Mouse (Mus musculus) embryonic facial prominence, embryonic 10.5 days (tissue): ENCODE measurements around the gene Capzb. TPM values are rescaled to one million over a fixed set of nuclear protein-coding genes. Genes with fewer than 3 reads are reported as not detected.

Experiments used
- DNase-seq: peaks from one replicate; pipeline ENCODE4 v3.0.0-alpha.2; 2017; ENCODE audit warnings: low spot score
- H3K27ac ChIP-seq: fragments of 300-500 bp; sonication (generic); replicated peaks from 2 replicates; pipeline ENCODE4 v1.5.1; 2016; ENCODE audit warnings: mild to moderate bottlenecking
- H3K27me3 ChIP-seq: fragments of 300-500 bp; sonication (generic); replicated peaks from 2 replicates; pipeline ENCODE4 v1.6.1; 2016; ENCODE audit warnings: low read depth, mild to moderate bottlenecking; ENCODE audit not compliant: poor library complexity, severe bottlenecking
- H3K36me3 ChIP-seq: fragments of 300-500 bp; sonication (generic); replicated peaks from 2 replicates; pipeline ENCODE4 v1.6.1; 2016; ENCODE audit warnings: mild to moderate bottlenecking, moderate library complexity
- H3K4me1 ChIP-seq: fragments of 300-500 bp; sonication (generic); 2 replicates; pipeline ENCODE4 v1.6.1; 2016
- H3K4me3 ChIP-seq: fragments of 300-500 bp; sonication (generic); 2 replicates; pipeline ENCODE4 v1.5.1; 2016; ENCODE audit warnings: mild to moderate bottlenecking, moderate library complexity
- H3K9me3 ChIP-seq: fragments of 300-500 bp; sonication (generic); 2 replicates; pipeline ENCODE4 v1.6.1; 2016; ENCODE audit warnings: mild to moderate bottlenecking
- WGBS: fragments of 180-500 bp; shearing (Covaris S2); methylation state at CpG from one replicate; pipeline ENCODE4 v1.1.7; 2016; 5-methylcytosine and 5-hydroxymethylcytosine counted together
- polyA plus RNA-seq: library from polyadenylated mRNA; unstranded; fragments of >200 nt; fragmentation: Nextera tagmentation; extraction: Ambion mirVana; gene quantifications from 2 replicates; pipeline ENCODE4 v1.2.1, GENCODE M21; 2016

The Capzb gene
- polyA plus RNA-seq, 1 experiment from 2014 or later: 409 TPM

GRCm38 (mm10) chr4:139289017-139289416 lies 96.3 kb downstream of the Capzb start:
- H3K27ac ChIP-seq: peak overlapping the region; percentile 71
- peaks cover 82% of the 10 kb centered on the region for H3K36me3 ChIP-seq
- DNase-seq: peak; percentile 70

GRCm38 (mm10) chr4:139291099-139291498 lies 98.4 kb downstream of the Capzb start:
- Histone ChIP-seq H3K36me3 (peaks cover 61% of the 10 kb centered on the region), H3K27me3 (no peaks in the 10 kb centered on the region), H3K4me1 (peaks cover 31% of the 10 kb centered on the region), H3K4me3 (no peak overlapping the region), H3K27ac (no peak overlapping the region), H3K9me3 (no peaks in the 10 kb centered on the region)
- 89% methylated on average over 16 of the region's 16 CpGs for WGBS
- DNase-seq: no peak

More at GRCm38 (mm10) chr4:139289017-139289416, 96.3 kb downstream of the Capzb start:
- no peaks in the 10 kb centered on the region for H3K9me3 ChIP-seq
- H3K4me1 ChIP-seq: peaks cover 35% of the 10 kb centered on the region
- WGBS: 59% methylated on average over 10 of the region's 10 CpGs
- H3K4me3 ChIP-seq: no peak overlapping the region
- no peaks in the 10 kb centered on the region for H3K27me3 ChIP-seq

- H3K9me3 ChIP-seq: no peaks in the 10 kb centered on the region
- no peak overlapping the region for H3K27ac ChIP-seq
- WGBS: 95% methylated on average over 5 of the region's 5 CpGs
- no peaks in the 10 kb centered on the region for H3K27me3 ChIP-seq
- H3K36me3 ChIP-seq: peaks cover 52% of the 10 kb centered on the region
- DNase-seq: no peak
- H3K4me1 ChIP-seq: peaks cover 32% of the 10 kb centered on the region
- H3K4me3 ChIP-seq: no peak overlapping the region
These were observed 99.3 kb downstream of the Capzb start for GRCm38 (mm10) chr4:139292038-139292437.

- H3K4me1 ChIP-seq: peaks cover 13% of the 10 kb centered on the region
- no peaks in the 10 kb centered on the region for H3K9me3 ChIP-seq
- H3K4me3 ChIP-seq: no peak overlapping the region
- 92% methylated on average over 4 of the region's 4 CpGs for WGBS
- peaks cover 50% of the 10 kb centered on the region for H3K36me3 ChIP-seq
- no peak overlapping the region for H3K27ac ChIP-seq
- no peak for DNase-seq
- H3K27me3 ChIP-seq: no peaks in the 10 kb centered on the region
These were observed 104.9 kb downstream of the Capzb start for GRCm38 (mm10) chr4:139297566-139297965.

- 88% methylated on average over 12 of the region's 12 CpGs for WGBS
- no peaks in the 10 kb centered on the region for H3K27me3 ChIP-seq
- H3K9me3 ChIP-seq: no peaks in the 10 kb centered on the region
- H3K4me3 ChIP-seq: no peak overlapping the region
- H3K36me3 ChIP-seq: peaks cover 54% of the 10 kb centered on the region
- DNase-seq: no peak
- H3K27ac ChIP-seq: no peak overlapping the region
- H3K4me1 ChIP-seq: peaks cover 13% of the 10 kb centered on the region
These were observed 106.1 kb downstream of the Capzb start for GRCm38 (mm10) chr4:139298671-139299366.

- H3K27ac ChIP-seq: no peak overlapping the region
- H3K9me3 ChIP-seq: no peaks in the 10 kb centered on the region
- no peak overlapping the region for H3K4me3 ChIP-seq
- peaks cover 5% of the 10 kb centered on the region for H3K4me1 ChIP-seq
- H3K36me3 ChIP-seq: peaks cover 78% of the 10 kb centered on the region
- no peaks in the 10 kb centered on the region for H3K27me3 ChIP-seq
- DNase-seq: no peak
- 91% methylated on average over 8 of the region's 8 CpGs for WGBS
These were observed 109.1 kb downstream of the Capzb start for GRCm38 (mm10) chr4:139301780-139302179.

- no peak for DNase-seq
- peaks cover under 1% of the 10 kb centered on the region for H3K4me1 ChIP-seq
- H3K27me3 ChIP-seq: no peaks in the 10 kb centered on the region
- H3K4me3 ChIP-seq: no peak overlapping the region
- no peak overlapping the region for H3K27ac ChIP-seq
- H3K9me3 ChIP-seq: no peaks in the 10 kb centered on the region
- H3K36me3 ChIP-seq: peaks cover 81% of the 10 kb centered on the region
- 65% methylated on average over 5 of the region's 5 CpGs for WGBS
These were observed 109.5 kb downstream of the Capzb start for GRCm38 (mm10) chr4:139302241-139302640.

GRCm38 (mm10) chr4:139305521-139305920 lies 112.8 kb downstream of the Capzb start:
- Histone ChIP-seq H3K4me3 (no peak overlapping the region), H3K36me3 (peaks cover 52% of the 10 kb centered on the region), H3K4me1 (peaks cover 10% of the 10 kb centered on the region), H3K27ac (no peak overlapping the region), H3K9me3 (no peaks in the 10 kb centered on the region), H3K27me3 (peaks cover 10% of the 10 kb centered on the region)
- no peak for DNase-seq
- 94% methylated on average over 3 of the region's 3 CpGs for WGBS

- peaks cover 13% of the 10 kb centered on the region for H3K27me3 ChIP-seq
- no peaks in the 10 kb centered on the region for H3K9me3 ChIP-seq
- H3K4me3 ChIP-seq: no peak overlapping the region
- H3K27ac ChIP-seq: no peak overlapping the region
- peaks cover 24% of the 10 kb centered on the region for H3K4me1 ChIP-seq
- WGBS: 84% methylated on average over 5 of the region's 5 CpGs
- H3K36me3 ChIP-seq: peaks cover 30% of the 10 kb centered on the region
- DNase-seq: no peak
These were observed 115.2 kb downstream of the Capzb start for GRCm38 (mm10) chr4:139307916-139308315.

- H3K27ac ChIP-seq: no peak overlapping the region; the same call in 1 of the 2 replicates
- DNase-seq: no peak
- peaks cover 24% of the 10 kb centered on the region for H3K4me1 ChIP-seq
- H3K36me3 ChIP-seq: peaks cover 37% of the 10 kb centered on the region
- H3K27me3 ChIP-seq: peaks cover 13% of the 10 kb centered on the region
- no peaks in the 10 kb centered on the region for H3K9me3 ChIP-seq
- 21% methylated on average over 6 of the region's 6 CpGs for WGBS
- H3K4me3 ChIP-seq: peak overlapping the region; percentile 89
These were observed 117.0 kb downstream of the Capzb start for GRCm38 (mm10) chr4:139309651-139310050.

GRCm38 (mm10) chr4:139310171-139310898 lies 117.6 kb downstream of the Capzb start, which contains the start of the genes Pqlc2 and Akr7a5:
TSS of gene Pqlc2 (minus strand) at chr4:139310708.
TSS of gene Akr7a5 (plus strand) at chr4:139310744.
- Histone ChIP-seq H3K4me3 (peak within 1 kb of the TSS; percentile 89), H3K9me3 (no peaks in the 10 kb centered on the region), H3K27ac (peak within 1 kb of the TSS; percentile 90), H3K4me1 (peaks cover 24% of the 10 kb centered on the region), H3K36me3 (peaks cover 37% of the 10 kb centered on the region), H3K27me3 (peaks cover 13% of the 10 kb centered on the region)
- peak; percentile 98 for DNase-seq
- whole genome bisulfite sequencing: under 1% methylated on average over 63 of the region's 63 CpGs

- Histone ChIP-seq H3K9me3 (no peaks in the 10 kb centered on the region), H3K4me3 (peak overlapping the region; percentile 89), H3K36me3 (peaks cover 37% of the 10 kb centered on the region), H3K27ac (peak overlapping the region; percentile 90), H3K27me3 (peaks cover 13% of the 10 kb centered on the region), H3K4me1 (peaks cover 24% of the 10 kb centered on the region)
- no peak for DNase-seq
- under 1% methylated on average over 53 of the region's 53 CpGs for WGBS
These were observed 118.4 kb downstream of the Capzb start for GRCm38 (mm10) chr4:139310899-139311701.
